In the genomic region with DNA sequence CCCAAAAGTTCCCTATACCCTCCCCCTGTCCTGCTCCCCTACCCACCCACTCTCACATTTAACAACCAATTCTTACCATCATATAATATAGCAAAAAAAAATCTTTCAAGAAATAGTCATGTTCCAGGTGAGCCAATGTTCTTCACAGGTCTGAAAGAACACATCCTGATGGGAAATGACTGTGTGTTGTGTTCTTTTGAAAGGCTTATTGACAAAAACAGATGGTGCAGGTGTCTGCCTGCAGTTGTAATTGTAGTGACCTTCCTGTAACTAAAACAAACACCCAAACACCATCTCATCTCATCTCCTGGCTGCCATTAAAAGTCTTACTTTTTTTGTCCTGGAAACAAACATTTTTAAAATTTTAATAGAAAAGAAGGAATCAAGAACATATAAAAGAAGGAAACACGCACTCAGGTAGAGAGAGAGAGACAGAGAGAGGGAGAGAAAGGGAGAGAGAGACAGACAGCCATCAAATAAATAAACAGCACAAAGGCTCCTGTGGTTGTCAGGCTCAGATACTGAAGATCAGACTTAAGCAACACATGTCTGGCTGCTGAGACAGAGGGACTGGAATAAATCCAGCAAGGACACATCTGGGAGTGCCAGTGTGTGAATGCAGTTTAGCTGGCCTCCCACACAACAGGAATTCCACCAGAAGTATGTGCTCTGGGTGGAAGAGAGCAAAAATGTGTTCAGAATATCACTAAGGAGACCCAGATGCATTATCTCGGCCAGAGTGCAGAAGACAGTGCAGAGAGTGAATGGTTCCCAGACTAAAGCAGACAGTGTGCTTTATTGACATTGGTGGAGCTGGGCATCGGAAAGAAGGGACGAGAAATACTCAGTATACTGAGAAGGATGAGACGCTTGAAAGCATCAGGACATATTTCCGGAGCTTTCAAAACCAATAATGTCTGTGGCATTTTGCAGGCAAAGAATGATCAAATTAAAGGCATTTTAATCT, we compare ENCODE assay signal across 9 mouse cellular contexts.
DNase-seq lines count a peak whose midpoint lies in the region; ATAC-seq and TF ChIP-seq lines count a peak whose summit lies in the region.
"Had no signal": no experiment of that assay in that cellular context is flagged by ENCODE, and none has a peak within 500 bp of the region (broad histone marks: within the 10 kb centered on the region; RNA-seq: fewer than 3 reads in every experiment).

No protein-coding gene starts in this region.

- no peak overlapping the region for H3K4me2 ChIP-seq in forebrain, embryonic 15.5 days (replicated peaks)
- no peak overlapping the region for H3K4me2 ChIP-seq in liver, embryonic 12.5 days

- DNase-seq in layer of hippocampus, adult 9-11 months = peak; percentile 2
- DNase-seq in layer of hippocampus, adult 8-10 months (ENCODE audit: low spot score in 2 of 2) = no peak
- peak; percentile 34 for DNase-seq in embryo, embryonic 10.5 days (ENCODE audit: low spot score)
- DNase-seq in heart, postnatal 10 days = peak; percentile 30 to 36
- peak; percentile 61 for DNase-seq in mesoderm, embryonic 11.5 days (ENCODE audit: low read depth, low spot score)
- DNase-seq in layer of hippocampus, adult 2 months (ENCODE audit: low spot score in 2 of 2) = no peak

- no peak for TF ChIP-seq CTCF in layer of hippocampus, adult 2 months (conservative IDR thresholded peaks at IDR 0.05)

- no peak overlapping the region for H3K9ac ChIP-seq in forebrain, embryonic 15.5 days (replicated peaks)
- no peak overlapping the region for H3K9ac ChIP-seq in liver, embryonic 12.5 days

- H3K4me3 ChIP-seq in forebrain, embryonic 15.5 days = no peak overlapping the region
- H3K4me3 ChIP-seq in liver, embryonic 12.5 days = no peak overlapping the region
- H3K4me3 ChIP-seq in layer of hippocampus, adult 2 months = no peak overlapping the region

- no peaks in the 10 kb centered on the region for H3K27me3 ChIP-seq in forebrain, embryonic 15.5 days
- no peaks in the 10 kb centered on the region for H3K27me3 ChIP-seq in liver, embryonic 12.5 days (replicated peaks)

- no peak for ATAC-seq in forebrain, embryonic 15.5 days (replicated peaks)
- no peak for ATAC-seq in liver, embryonic 12.5 days

- H3K27ac ChIP-seq in forebrain, embryonic 15.5 days (replicated peaks) = no peak overlapping the region
- H3K27ac ChIP-seq in liver, embryonic 12.5 days = no peak overlapping the region
- H3K27ac ChIP-seq in layer of hippocampus, adult 2 months = no peak overlapping the region
- H3K27ac ChIP-seq: stomach, postnatal 0 days had no signal

- 78% methylated on average over 6 of the region's 6 CpGs for WGBS in forebrain, embryonic 15.5 days
- WGBS in liver, embryonic 12.5 days (ENCODE audit: insufficient replicate concordance) = 63% methylated on average over 6 of the region's 6 CpGs

- intact Hi-C loops in heart, postnatal 10 days (cut with DNase I) = loop anchor here (5.0 to 10.0 kb wide), 4 partner anchors 265 to 683 kb away; partner anchors contain the start of gene Klf6

- no peaks in the 10 kb centered on the region for H3K4me1 ChIP-seq in forebrain, embryonic 15.5 days
- H3K4me1 ChIP-seq in liver, embryonic 12.5 days = no peaks in the 10 kb centered on the region

- H3K36me3 ChIP-seq in forebrain, embryonic 15.5 days = no peaks in the 10 kb centered on the region
- no peaks in the 10 kb centered on the region for H3K36me3 ChIP-seq in liver, embryonic 12.5 days

- H3K9me3 ChIP-seq in forebrain, embryonic 15.5 days = no peaks in the 10 kb centered on the region
- no peaks in the 10 kb centered on the region for H3K9me3 ChIP-seq in liver, embryonic 12.5 days (replicated peaks)

Comparison
In these comparisons a context has a peak if more than half of its experiments do, and no peak if none do; other contexts are left out.
1. DNase-seq: peak in layer of hippocampus, adult 9-11 months (single experiment), embryo, embryonic 10.5 days (single experiment), heart, postnatal 10 days (2 of 2) and mesoderm, embryonic 11.5 days (single experiment); none in layer of hippocampus, adult 8-10 months (0 of 2) and layer of hippocampus, adult 2 months (0 of 2).